Mouse (Mus musculus): ENCODE results near the gene Tpm1.

DNA sequence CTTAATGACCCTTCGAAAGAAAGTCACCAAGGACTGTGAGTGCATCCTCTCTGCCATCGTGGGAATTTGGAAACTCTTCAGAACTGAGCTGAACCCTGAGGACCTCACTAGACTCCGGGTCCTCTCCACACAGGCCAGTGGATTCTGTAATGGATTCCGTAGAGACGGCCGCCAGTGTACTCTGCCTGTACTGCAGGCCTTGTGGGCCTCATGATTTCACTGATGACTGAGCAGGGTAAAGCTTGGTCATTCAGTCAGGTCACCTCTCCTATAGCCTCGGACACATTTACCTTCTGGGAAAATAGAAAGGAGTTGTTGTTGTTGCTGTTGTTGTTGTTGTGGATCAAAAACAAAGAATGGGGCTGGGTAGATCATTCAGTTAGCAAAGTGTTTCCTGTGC is 67.1 kb downstream of the Tpm1 start:
- TF ChIP-seq CTCF (IDR thresholded peaks at IDR 0.05; ENCODE audit: low read depth) (no peak), EP300 (IDR thresholded peaks at IDR 0.05; ENCODE audit: low read depth) (no peak)

Measured in liver, postnatal 0 days (tissue).